8 mouse cellular contexts compared by ENCODE assay signal in genomic region chr14:48888954-48889353, GRCm38 (mm10).
DNase-seq lines count a peak whose midpoint lies in the region; ATAC-seq and TF ChIP-seq lines count a peak whose summit lies in the region.

No protein-coding gene starts in this region.

- peak overlapping the region; percentile 34; the same call in 1 of the 2 replicates for H3K4me2 ChIP-seq in embryonic facial prominence, embryonic 15.5 days (replicated peaks)
- peak overlapping the region; percentile 41 for H3K4me2 ChIP-seq in hindbrain, postnatal 0 days (ENCODE audit: low read depth, low read length)
- H3K4me2 ChIP-seq in neural tube, embryonic 13.5 days = peak overlapping the region; percentile 35

- no peak for ATAC-seq in embryonic facial prominence, embryonic 15.5 days (ENCODE audit: insufficient number of reproducible peaks, low FRiP score, low TSS enrichment, low read depth)
- ATAC-seq in hindbrain, postnatal 0 days = peak; percentile 51
- 0 out of 2 replicates have a peak, but pooled peaks have one; percentile 23 for ATAC-seq in neural tube, embryonic 13.5 days (ENCODE audit: low read depth)

- H3K9ac ChIP-seq in embryonic facial prominence, embryonic 15.5 days = no peak overlapping the region
- H3K9ac ChIP-seq in hindbrain, postnatal 0 days (replicated peaks; ENCODE audit: low read length) = no peak overlapping the region
- no peak overlapping the region for H3K9ac ChIP-seq in neural tube, embryonic 13.5 days

- peaks cover 12% of the 10 kb centered on the region; the same call in 1 of the 2 replicates for H3K27me3 ChIP-seq in embryonic facial prominence, embryonic 15.5 days
- no peaks in the 10 kb centered on the region for H3K27me3 ChIP-seq in hindbrain, postnatal 0 days (ENCODE audit: insufficient read depth, low read length)
- peaks cover 41% of the 10 kb centered on the region for H3K27me3 ChIP-seq in neural tube, embryonic 13.5 days

- 4% methylated on average over 13 of the region's 13 CpGs for WGBS in embryonic facial prominence, embryonic 15.5 days
- WGBS in hindbrain, postnatal 0 days = 8% methylated on average over 13 of the region's 13 CpGs
- 3% methylated on average over 13 of the region's 13 CpGs for WGBS in neural tube, embryonic 13.5 days

- H3K9me3 ChIP-seq in embryonic facial prominence, embryonic 15.5 days (replicated peaks) = no peaks in the 10 kb centered on the region
- no peaks in the 10 kb centered on the region for H3K9me3 ChIP-seq in hindbrain, postnatal 0 days (ENCODE audit: low read length)
- H3K9me3 ChIP-seq in neural tube, embryonic 13.5 days = no peaks in the 10 kb centered on the region

- no peaks in the 10 kb centered on the region for H3K4me1 ChIP-seq in embryonic facial prominence, embryonic 15.5 days
- H3K4me1 ChIP-seq in hindbrain, postnatal 0 days (ENCODE audit: insufficient read depth, low read length) = no peaks in the 10 kb centered on the region
- H3K4me1 ChIP-seq in neural tube, embryonic 13.5 days (replicated peaks) = no peaks in the 10 kb centered on the region

- no peak overlapping the region; the same call in 1 of the 2 replicates for H3K4me3 ChIP-seq in embryonic facial prominence, embryonic 15.5 days (replicated peaks)
- no peak overlapping the region for H3K4me3 ChIP-seq in hindbrain, postnatal 0 days (ENCODE audit: low read length)
- H3K4me3 ChIP-seq in neural tube, embryonic 13.5 days = no peak overlapping the region

- no peaks in the 10 kb centered on the region for H3K36me3 ChIP-seq in embryonic facial prominence, embryonic 15.5 days
- H3K36me3 ChIP-seq in hindbrain, postnatal 0 days (ENCODE audit: insufficient read depth, low read length) = no peaks in the 10 kb centered on the region
- H3K36me3 ChIP-seq in neural tube, embryonic 13.5 days = no peaks in the 10 kb centered on the region

- intact Hi-C loops in left cerebral cortex, postnatal 4 days (cut with DNase I) = no loop called here

- TF ChIP-seq CTCF in hindbrain, postnatal 0 days (IDR thresholded peaks at IDR 0.05; ENCODE audit: low read depth) = peak; percentile 78

- no peak overlapping the region for H3K27ac ChIP-seq in embryonic facial prominence, embryonic 15.5 days (replicated peaks)
- no peak overlapping the region for H3K27ac ChIP-seq in hindbrain, postnatal 0 days
- no peak overlapping the region for H3K27ac ChIP-seq in neural tube, embryonic 13.5 days (replicated peaks)

- DNase-seq in left cerebral cortex, postnatal 4 days = peak; percentile 74
- no peak for DNase-seq in left cerebral cortex, adult 9 months (ENCODE audit: low spot score in 2 of 2)
- DNase-seq in hindbrain, postnatal 0 days (ENCODE audit: low spot score) = peak; percentile 64
- no peak for DNase-seq in Muller cell, postnatal 12 days (ENCODE audit: inconsistent ontology term)
- no peak for DNase-seq in cerebellum, postnatal 36 days
- DNase-seq in thymus, postnatal 36 days = no peak

Comparison
In these comparisons a context has a peak if more than half of its experiments do, and no peak if none do; other contexts are left out.
1. DNase-seq: peak in left cerebral cortex, postnatal 4 days (single experiment) and hindbrain, postnatal 0 days (single experiment); none in left cerebral cortex, adult 9 months (0 of 2), Muller cell, postnatal 12 days (single experiment), cerebellum, postnatal 36 days (0 of 2) and thymus, postnatal 36 days (0 of 2).
2. Peak in every context shown above with its lines, with median percentiles within 50 percentile points of each other: H3K4me2 ChIP-seq.